Mouse (Mus musculus) heart, postnatal 10 days (tissue): Measurements from ENCODE around the gene Vwa8. TPM values are rescaled to one million over a fixed set of nuclear protein-coding genes. Genes with fewer than 3 reads are reported as not detected.

Experiments
- DNase-seq, 2 experiments: peaks; one replicate each; pipeline ENCODE4 v3.0.0; 2021
- intact Hi-C: fragments of 180-260 bp; cut with DNase I; formaldehyde crosslinking; loops from one replicate; pipeline ENCODE4 v1.15.1; 2025
- total RNA-seq, 2 experiments: library from RNA; stranded (reverse); gene quantifications; 2 replicates each; pipeline ENCODE4 v1.2.3; 2021

The Vwa8 gene
- total RNA-seq, 2 experiments from 2014 or later = 176 to 191 TPM

- DNase-seq = no peak
- intact Hi-C loops = no loop called here
Measured at GRCm38 (mm10) chr14:79069515-79069914, 220.7 kb downstream of the Vwa8 start.

GRCm38 (mm10) chr14:79074786-79075185 is 225.9 kb downstream of the Vwa8 start:
- intact Hi-C loops = no loop called here
- DNase-seq = peak; percentile 43 to 57

GRCm38 (mm10) chr14:79076560-79077300 is 227.9 kb downstream of the Vwa8 start:
- intact Hi-C loops = no loop called here
- peak; percentile 38 for DNase-seq

- intact Hi-C loops = no loop called here
Measured at GRCm38 (mm10) chr14:79083573-79083972, 234.7 kb downstream of the Vwa8 start.

GRCm38 (mm10) chr14:79086006-79086405 is 237.2 kb downstream of the Vwa8 start:
- intact Hi-C loops = no loop called here
- DNase-seq = no peak

More at GRCm38 (mm10) chr14:79083573-79083972, 234.7 kb downstream of the Vwa8 start:
- no peak for DNase-seq

GRCm38 (mm10) chr14:79089464-79089863 is 240.6 kb downstream of the Vwa8 start:
- DNase-seq = peak; percentile 74 to 77
- intact Hi-C loops = no loop called here

GRCm38 (mm10) chr14:79097181-79097580 is 248.3 kb downstream of the Vwa8 start:
- DNase-seq = no peak
- intact Hi-C loops = no loop called here

- intact Hi-C loops = loop anchor here (1.0 to 5.0 kb wide), 6 partner anchors 75 to 495 kb away; partner anchors contain the start of gene Dgkh
- peak; percentile 84 to 87 for DNase-seq
Measured at GRCm38 (mm10) chr14:79106655-79107515, 258.0 kb downstream of the Vwa8 start.

- intact Hi-C loops = loop anchor here (5.0 kb wide), 4 partner anchors 77 to 497 kb away; partner anchors contain the start of gene Dgkh
- DNase-seq = no peak
Measured at GRCm38 (mm10) chr14:79109375-79109774, 260.5 kb downstream of the Vwa8 start.

- intact Hi-C loops = no loop called here
Measured at GRCm38 (mm10) chr14:79110012-79110411, 261.2 kb downstream of the Vwa8 start.

GRCm38 (mm10) chr14:79112050-79112449 is 263.2 kb downstream of the Vwa8 start:
- no peak for DNase-seq
- intact Hi-C loops = no loop called here

More at GRCm38 (mm10) chr14:79110012-79110411, 261.2 kb downstream of the Vwa8 start:
- DNase-seq = no peak

- no peak for DNase-seq
- intact Hi-C loops = no loop called here
Measured at GRCm38 (mm10) chr14:79114526-79115383, 265.9 kb downstream of the Vwa8 start.

GRCm38 (mm10) chr14:79118457-79118856 is 269.6 kb downstream of the Vwa8 start:
- no peak for DNase-seq
- intact Hi-C loops = no loop called here

GRCm38 (mm10) chr14:79119354-79119753 is 270.5 kb downstream of the Vwa8 start:
- peak; percentile 51 to 57 for DNase-seq
- intact Hi-C loops = no loop called here

- no peak for DNase-seq
- intact Hi-C loops = loop anchor here (5.0 kb wide), 1 partner anchor 62 kb away; no protein-coding TSS in a partner anchor
Measured at GRCm38 (mm10) chr14:79120681-79121080, 271.8 kb downstream of the Vwa8 start.

- no peak for DNase-seq
- intact Hi-C loops = loop anchor here (5.0 kb wide), 1 partner anchor 59 kb away; no protein-coding TSS in a partner anchor
Measured at GRCm38 (mm10) chr14:79123466-79123865, 274.6 kb downstream of the Vwa8 start.

- DNase-seq = peak; percentile 72 to 76
- intact Hi-C loops = loop anchor here (1.0 to 5.0 kb wide), 5 partner anchors 58 to 343 kb away; no protein-coding TSS in a partner anchor
Measured at GRCm38 (mm10) chr14:79124643-79125042, 275.8 kb downstream of the Vwa8 start.

- DNase-seq = no peak
- intact Hi-C loops = loop anchor here (5.0 kb wide), 1 partner anchor 341 kb away; no protein-coding TSS in a partner anchor
Measured at GRCm38 (mm10) chr14:79126176-79126575, 277.3 kb downstream of the Vwa8 start.

GRCm38 (mm10) chr14:79134891-79135334 is 286.1 kb downstream of the Vwa8 start:
- intact Hi-C loops = no loop called here
- DNase-seq = no peak

- intact Hi-C loops = no loop called here
- DNase-seq = no peak
Measured at GRCm38 (mm10) chr14:79135441-79135840, 286.6 kb downstream of the Vwa8 start.
